Mouse (Mus musculus) megakaryocyte, embryonic 14.5 days (primary cell): ENCODE data around the gene Kcns1.

Experiments
- FLI1 ChIP-seq: IDR thresholded peaks from 2 replicates; pipeline ENCODE4 v1.6.1; 2012; ENCODE audit warnings: low read length, inconsistent platforms, mixed read lengths
- GATA1 ChIP-seq: IDR thresholded peaks from 3 replicates; pipeline ENCODE4 v1.6.1; 2012; ENCODE audit warnings: mixed read lengths, low read length, inconsistent platforms, borderline replicate concordance

GRCm38 (mm10) chr2:164219295-164219694, 48.4 kb upstream of the Kcns1 start:
- TF ChIP-seq FLI1 (no peak), GATA1 (no peak)
